Mouse (Mus musculus): Measurements from ENCODE around the gene Lrrc4. TPM values are rescaled to one million over a fixed set of nuclear protein-coding genes. Genes with fewer than 3 reads are reported as not detected.

Lrrc4 gene
- polyA plus RNA-seq, 1 experiment from 2014 or later, result 2.7 TPM

DNA sequence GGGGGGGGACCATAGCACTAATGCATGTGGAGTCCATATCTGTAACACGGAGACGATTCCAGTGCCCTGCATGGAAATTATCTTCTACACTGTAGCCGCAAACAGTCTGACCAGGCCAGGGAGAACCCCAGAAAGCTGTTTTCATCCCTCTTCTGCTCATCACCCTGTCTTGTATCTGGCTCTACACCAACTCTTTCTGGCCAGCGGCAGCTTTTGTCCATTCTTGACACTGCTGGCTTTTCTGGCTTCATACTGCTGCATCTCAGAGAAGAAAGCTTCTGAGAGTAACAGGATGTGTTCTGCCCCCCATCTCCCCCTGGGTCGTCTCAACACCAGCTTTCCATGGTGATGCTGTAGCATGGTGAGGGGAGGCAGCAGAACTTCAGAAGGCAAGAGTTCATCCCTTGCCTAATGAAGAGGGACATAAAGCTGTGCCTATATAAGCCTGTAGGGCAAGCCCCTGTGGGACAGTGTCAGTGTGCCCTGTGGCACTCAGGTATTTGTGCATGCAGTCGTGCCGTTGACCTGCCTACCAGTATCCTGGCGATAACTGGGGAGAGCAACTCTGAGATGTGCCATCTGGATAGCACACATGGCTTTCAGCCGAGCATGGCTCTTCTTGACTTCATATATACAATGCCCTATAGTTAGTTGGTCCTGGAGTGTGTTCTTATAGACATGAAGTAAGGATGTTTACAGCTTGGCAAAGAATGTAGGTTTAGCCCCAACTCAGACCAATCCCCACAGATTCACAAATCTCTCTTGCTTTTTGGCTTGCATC lies 111.0 kb downstream of the Lrrc4 start:
- Histone ChIP-seq H3K4me3 (ENCODE audit: low read depth, low read length) (no peak overlapping the region), H3K27me3 (ENCODE audit: control insufficient read depth, insufficient read depth, low read length) (no peaks in the 10 kb centered on the region), H3K27ac (ENCODE audit: low read depth, low read length) (no peak overlapping the region), H3K9me3 (ENCODE audit: control insufficient read depth, low read length) (no peaks in the 10 kb centered on the region), H3K36me3 (ENCODE audit: control insufficient read depth, insufficient read depth, low read length) (no peaks in the 10 kb centered on the region; the same call in 1 of the 2 replicates), H3K9ac (ENCODE audit: low read length) (no peak overlapping the region), H3K4me1 (ENCODE audit: control insufficient read depth, insufficient read depth, low read length) (no peaks in the 10 kb centered on the region), H3K4me2 (no peak overlapping the region)
- ATAC-seq (ENCODE audit: low FRiP score) (no peak), DNase-seq (ENCODE audit: low spot score, missing footprints) (no peak)
- 92% methylated on average over 9 of the region's 9 CpGs for WGBS

DNA sequence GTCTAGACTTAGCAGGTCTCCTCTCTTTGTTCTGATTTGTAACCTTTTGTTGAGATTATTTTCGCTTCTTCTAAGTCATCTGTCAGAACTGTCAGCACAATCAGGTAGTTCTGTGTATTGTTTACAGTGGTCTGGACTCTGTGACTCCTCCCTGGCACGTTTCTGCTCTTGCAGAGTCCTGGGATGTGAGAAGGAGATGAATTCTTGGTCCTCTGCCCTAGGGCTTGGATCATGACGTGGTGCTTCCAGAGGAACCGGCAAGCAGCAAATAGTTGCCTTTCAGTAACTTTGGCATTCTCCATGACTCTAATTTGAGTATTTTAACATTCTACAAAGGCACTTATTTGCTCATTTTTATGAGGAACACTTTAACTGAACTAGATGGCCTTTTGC lies 113.7 kb downstream of the Lrrc4 start:
- H3K27ac ChIP-seq (ENCODE audit: low read depth, low read length), result no peak overlapping the region

DNA sequence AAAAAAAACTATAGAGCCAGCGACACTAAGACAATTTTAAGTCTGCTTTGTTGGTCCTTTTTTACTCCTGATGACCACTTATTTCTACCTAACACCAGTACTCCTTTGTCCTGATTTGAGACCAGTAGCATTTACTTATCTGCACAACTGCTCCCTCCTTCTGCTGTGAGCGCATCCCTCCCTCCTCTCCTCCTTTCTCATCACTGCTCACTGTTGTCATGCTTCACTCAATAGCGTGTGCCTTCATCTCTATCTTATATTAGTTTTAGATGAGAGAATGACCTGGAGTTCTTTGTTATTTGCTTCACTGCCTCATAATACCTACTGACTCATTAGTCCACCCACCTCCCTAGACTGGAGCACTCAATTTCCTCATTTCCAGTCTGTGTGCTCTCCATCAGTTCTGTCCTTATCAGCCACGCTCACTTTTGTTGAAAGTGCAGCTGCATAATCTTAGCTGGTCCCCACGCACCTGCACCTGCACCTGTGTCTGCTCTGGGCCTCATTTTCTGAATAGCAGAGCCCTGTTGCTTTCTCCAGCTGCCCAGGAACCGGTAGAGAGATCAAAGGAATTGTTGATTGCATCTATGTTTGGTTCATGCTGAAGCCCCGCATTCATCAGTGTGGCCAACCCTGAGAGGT lies 114.2 kb downstream of the Lrrc4 start:
- Histone ChIP-seq H3K9ac (ENCODE audit: low read length) (no peak overlapping the region), H3K9me3 (ENCODE audit: control insufficient read depth, low read length) (no peaks in the 10 kb centered on the region), H3K27me3 (ENCODE audit: control insufficient read depth, insufficient read depth, low read length) (no peaks in the 10 kb centered on the region), H3K4me2 (no peak overlapping the region), H3K4me1 (ENCODE audit: control insufficient read depth, insufficient read depth, low read length) (peaks cover 2% of the 10 kb centered on the region; the same call in 1 of the 2 replicates), H3K4me3 (ENCODE audit: low read depth, low read length) (no peak overlapping the region), H3K36me3 (ENCODE audit: control insufficient read depth, insufficient read depth, low read length) (no peaks in the 10 kb centered on the region), H3K27ac (ENCODE audit: low read depth, low read length) (no peak overlapping the region)
- no peak for DNase-seq (ENCODE audit: low spot score, missing footprints)
- no peak for ATAC-seq (ENCODE audit: low FRiP score)
- WGBS, result 57% methylated on average over 7 of the region's 7 CpGs

More for the DNA sequence above, 113.7 kb downstream of the Lrrc4 start:
- no peak overlapping the region for H3K9ac ChIP-seq (ENCODE audit: low read length)
- ATAC-seq (ENCODE audit: low FRiP score) (no peak), DNase-seq (ENCODE audit: low spot score, missing footprints) (no peak)
- H3K9me3 ChIP-seq (ENCODE audit: control insufficient read depth, low read length), result no peaks in the 10 kb centered on the region
- H3K36me3 ChIP-seq (ENCODE audit: control insufficient read depth, insufficient read depth, low read length), result no peaks in the 10 kb centered on the region
- H3K27me3 ChIP-seq (ENCODE audit: control insufficient read depth, insufficient read depth, low read length), result no peaks in the 10 kb centered on the region
- peaks cover 2% of the 10 kb centered on the region; the same call in 1 of the 2 replicates for H3K4me1 ChIP-seq (ENCODE audit: control insufficient read depth, insufficient read depth, low read length)
- no peak overlapping the region for H3K4me2 ChIP-seq
- 57% methylated on average over 4 of the region's 4 CpGs for WGBS
- H3K4me3 ChIP-seq (ENCODE audit: low read depth, low read length), result no peak overlapping the region

DNA sequence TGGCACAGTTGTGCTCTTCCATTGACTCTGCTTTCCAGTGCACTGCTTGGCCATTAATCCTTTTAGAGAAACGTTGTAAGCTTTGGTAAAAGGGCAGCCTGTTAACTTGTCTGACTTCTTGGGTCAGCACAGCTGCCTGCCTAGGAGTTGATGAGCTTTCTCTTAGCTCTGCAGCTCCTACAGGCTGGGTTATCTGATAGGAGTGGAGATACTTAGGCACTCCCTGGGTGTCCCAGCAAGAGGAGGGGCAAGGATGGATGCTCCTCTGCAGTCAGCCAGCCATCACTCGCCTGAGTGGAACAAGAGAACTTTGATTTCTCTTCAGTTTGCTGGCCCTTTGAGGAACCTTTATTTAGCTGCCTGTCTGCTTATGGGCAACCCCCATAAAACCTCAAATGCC lies 121.5 kb downstream of the Lrrc4 start:
- Histone ChIP-seq H3K9me3 (ENCODE audit: control insufficient read depth, low read length) (no peaks in the 10 kb centered on the region), H3K36me3 (ENCODE audit: control insufficient read depth, insufficient read depth, low read length) (no peaks in the 10 kb centered on the region), H3K4me3 (ENCODE audit: low read depth, low read length) (no peak overlapping the region), H3K27ac (ENCODE audit: low read depth, low read length) (no peak overlapping the region), H3K27me3 (ENCODE audit: control insufficient read depth, insufficient read depth, low read length) (no peaks in the 10 kb centered on the region), H3K4me1 (ENCODE audit: control insufficient read depth, insufficient read depth, low read length) (peaks cover 8% of the 10 kb centered on the region), H3K4me2 (no peak overlapping the region), H3K9ac (ENCODE audit: low read length) (no peak overlapping the region)
- WGBS, result 29% methylated on average over 2 of the region's 2 CpGs
- DNase-seq (ENCODE audit: low spot score, missing footprints) (no peak), ATAC-seq (ENCODE audit: low FRiP score) (peak; percentile 9; the same call in 1 of the 2 replicates)

DNA sequence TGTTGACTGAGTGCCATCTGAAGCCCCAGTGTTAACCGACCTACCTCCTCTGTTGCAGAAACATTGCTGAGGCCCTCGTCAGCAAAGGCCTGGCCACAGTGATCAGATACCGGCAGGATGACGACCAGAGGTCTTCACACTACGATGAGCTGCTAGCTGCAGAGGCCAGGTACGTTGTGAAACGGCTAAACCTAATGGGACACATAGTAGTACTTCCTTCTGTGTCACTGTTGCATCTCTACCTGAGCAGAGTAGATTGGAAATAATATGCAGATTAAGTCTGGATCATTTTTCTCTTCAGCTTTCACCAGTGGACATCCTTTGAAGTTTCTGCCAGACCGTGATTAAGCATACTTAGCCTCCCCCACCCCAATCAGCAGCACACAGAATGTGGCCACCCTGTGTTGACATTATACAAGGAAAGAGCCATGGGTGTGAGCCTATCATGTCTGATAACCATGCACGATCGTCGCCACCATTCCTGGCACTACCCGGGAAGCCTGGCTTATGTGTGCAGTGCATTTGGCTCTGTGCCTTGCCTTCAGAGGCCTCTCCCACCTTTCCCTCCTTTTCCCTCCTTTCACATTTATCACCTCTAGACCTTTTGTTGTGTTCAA lies 124.5 kb downstream of the Lrrc4 start:
- Histone ChIP-seq H3K4me2 (no peak overlapping the region), H3K9me3 (ENCODE audit: control insufficient read depth, low read length) (no peaks in the 10 kb centered on the region), H3K4me1 (ENCODE audit: control insufficient read depth, insufficient read depth, low read length) (peaks cover 8% of the 10 kb centered on the region), H3K9ac (ENCODE audit: low read length) (no peak overlapping the region), H3K36me3 (ENCODE audit: control insufficient read depth, insufficient read depth, low read length) (no peaks in the 10 kb centered on the region), H3K27ac (ENCODE audit: low read depth, low read length) (no peak overlapping the region), H3K27me3 (ENCODE audit: control insufficient read depth, insufficient read depth, low read length) (no peaks in the 10 kb centered on the region), H3K4me3 (ENCODE audit: low read depth, low read length) (no peak overlapping the region)
- DNase-seq (ENCODE audit: low spot score, missing footprints), result no peak
- no peak for ATAC-seq (ENCODE audit: low FRiP score)
- 91% methylated on average over 12 of the region's 12 CpGs for WGBS

DNA sequence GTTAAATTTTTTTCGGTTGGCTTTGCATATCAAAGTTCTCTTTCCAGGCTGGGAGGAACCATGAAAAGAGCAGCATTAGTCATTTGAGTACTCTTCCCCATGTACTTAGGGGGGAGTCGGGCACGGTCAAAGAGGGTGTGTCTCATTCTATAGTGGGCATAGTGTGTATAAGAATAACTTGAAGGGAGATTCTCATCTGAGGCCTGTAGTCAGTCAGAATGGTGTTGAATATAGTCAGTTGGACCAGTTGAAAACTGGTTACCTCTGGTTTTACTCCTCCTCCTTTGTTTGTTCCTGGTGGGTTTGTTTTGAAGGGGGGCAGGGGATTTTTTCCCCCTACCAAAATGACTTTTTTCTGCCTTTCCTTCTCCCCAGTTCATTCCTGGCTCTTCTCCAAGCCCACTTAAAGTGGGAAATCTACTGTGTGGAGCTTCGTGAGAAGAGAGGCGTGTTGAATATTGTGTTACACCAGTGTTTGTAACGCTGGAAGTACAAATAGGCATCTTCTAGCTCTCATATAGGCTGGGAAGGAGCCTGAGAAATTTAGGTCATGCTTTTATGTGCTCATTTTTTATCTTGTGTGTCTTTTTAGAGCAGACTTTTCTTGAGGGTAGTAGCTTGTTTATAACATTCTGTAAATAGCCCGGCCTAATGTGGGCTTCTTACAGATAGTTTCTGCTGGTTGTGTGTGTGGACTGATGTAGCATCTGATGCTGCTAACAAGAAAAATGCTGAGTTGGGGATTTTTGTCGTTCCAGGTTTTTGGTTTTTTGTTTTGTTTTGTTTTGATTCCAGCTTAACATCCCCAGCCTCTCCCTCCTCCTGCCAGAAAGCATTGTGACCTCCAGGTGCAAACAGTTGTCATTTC lies 125.2 kb downstream of the Lrrc4 start:
- no peak overlapping the region for H3K4me3 ChIP-seq (ENCODE audit: low read depth, low read length)
- no peak overlapping the region for H3K9ac ChIP-seq (ENCODE audit: low read length)
- DNase-seq (ENCODE audit: low spot score, missing footprints) (no peak), ATAC-seq (ENCODE audit: low FRiP score) (no peak)
- no peak overlapping the region for H3K4me2 ChIP-seq
- H3K27me3 ChIP-seq (ENCODE audit: control insufficient read depth, insufficient read depth, low read length), result no peaks in the 10 kb centered on the region
- 88% methylated on average over 8 of the region's 8 CpGs for WGBS
- peaks cover 8% of the 10 kb centered on the region for H3K4me1 ChIP-seq (ENCODE audit: control insufficient read depth, insufficient read depth, low read length)
- no peaks in the 10 kb centered on the region for H3K36me3 ChIP-seq (ENCODE audit: control insufficient read depth, insufficient read depth, low read length)
- no peaks in the 10 kb centered on the region for H3K9me3 ChIP-seq (ENCODE audit: control insufficient read depth, low read length)
- no peak overlapping the region for H3K27ac ChIP-seq (ENCODE audit: low read depth, low read length)

DNA sequence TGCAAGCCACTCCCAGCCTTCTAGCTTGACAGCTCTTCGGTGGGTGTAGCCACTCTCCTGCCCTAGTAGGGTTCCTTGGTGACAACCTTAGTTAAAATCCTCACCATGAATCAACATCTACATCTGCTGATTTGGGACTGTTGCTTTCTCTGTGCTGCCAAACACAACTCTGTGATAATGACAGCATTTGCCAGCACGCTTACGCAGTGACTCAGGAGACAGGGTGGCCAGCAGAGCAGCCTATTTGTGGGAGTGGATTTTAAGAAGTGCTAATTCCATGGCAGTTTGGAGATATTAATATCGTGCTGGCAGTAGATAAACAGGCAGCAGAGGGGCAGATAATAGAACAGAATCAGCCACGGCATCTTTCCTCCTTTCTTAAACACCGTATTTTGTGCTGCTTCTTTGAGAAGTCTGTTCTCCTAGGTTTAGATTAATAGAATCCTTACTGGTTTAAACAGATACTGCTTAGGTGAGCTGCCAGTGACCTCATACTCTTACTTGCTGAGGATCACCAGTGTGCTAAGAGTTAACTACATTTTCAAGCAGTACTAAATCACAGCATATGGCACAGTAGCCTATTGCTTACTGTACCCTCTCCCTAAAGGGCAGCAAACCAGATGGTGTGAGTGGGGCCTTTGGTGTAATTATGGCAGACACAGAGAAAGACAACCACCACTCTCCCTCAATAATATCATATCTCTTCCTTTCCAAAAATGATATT lies 126.0 kb downstream of the Lrrc4 start:
- Histone ChIP-seq H3K4me2 (no peak overlapping the region), H3K27me3 (ENCODE audit: control insufficient read depth, insufficient read depth, low read length) (no peaks in the 10 kb centered on the region), H3K36me3 (ENCODE audit: control insufficient read depth, insufficient read depth, low read length) (no peaks in the 10 kb centered on the region), H3K4me3 (ENCODE audit: low read depth, low read length) (no peak overlapping the region), H3K9ac (ENCODE audit: low read length) (no peak overlapping the region), H3K9me3 (ENCODE audit: control insufficient read depth, low read length) (no peaks in the 10 kb centered on the region), H3K27ac (ENCODE audit: low read depth, low read length) (no peak overlapping the region), H3K4me1 (ENCODE audit: control insufficient read depth, insufficient read depth, low read length) (peaks cover 8% of the 10 kb centered on the region)
- WGBS, result 85% methylated on average over 6 of the region's 6 CpGs
- DNase-seq (ENCODE audit: low spot score, missing footprints) (no peak), ATAC-seq (ENCODE audit: low FRiP score) (no peak)

DNA sequence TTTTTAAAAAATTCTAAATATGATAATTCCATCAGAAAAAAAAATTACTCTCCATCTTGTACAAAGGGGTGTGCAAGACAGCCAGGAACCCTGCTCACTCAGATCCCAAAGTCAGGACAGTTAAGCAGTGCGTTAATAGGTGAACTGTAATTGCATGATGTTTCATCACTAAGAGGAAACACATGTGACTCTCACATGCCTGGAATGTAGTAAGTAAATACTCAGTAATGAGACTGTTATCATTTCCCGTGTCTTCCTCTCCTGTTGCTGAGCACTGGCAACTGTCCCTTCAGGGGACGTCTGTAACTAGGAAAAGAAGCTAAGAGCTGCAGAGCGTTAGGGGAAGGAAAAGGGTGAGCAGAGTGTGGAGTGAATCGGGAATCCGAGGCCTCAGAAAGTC lies 126.9 kb downstream of the Lrrc4 start:
- H3K4me3 ChIP-seq (ENCODE audit: low read depth, low read length), result no peak overlapping the region
- H3K36me3 ChIP-seq (ENCODE audit: control insufficient read depth, insufficient read depth, low read length), result no peaks in the 10 kb centered on the region
- 66% methylated on average over 6 of the region's 6 CpGs for WGBS
- DNase-seq (ENCODE audit: low spot score, missing footprints) (no peak), ATAC-seq (ENCODE audit: low FRiP score) (no peak)
- no peak overlapping the region for H3K27ac ChIP-seq (ENCODE audit: low read depth, low read length)
- no peak overlapping the region for H3K4me2 ChIP-seq
- H3K27me3 ChIP-seq (ENCODE audit: control insufficient read depth, insufficient read depth, low read length), result no peaks in the 10 kb centered on the region
- H3K4me1 ChIP-seq (ENCODE audit: control insufficient read depth, insufficient read depth, low read length), result peaks cover 2% of the 10 kb centered on the region
- H3K9me3 ChIP-seq (ENCODE audit: control insufficient read depth, low read length), result no peaks in the 10 kb centered on the region
- H3K9ac ChIP-seq (ENCODE audit: low read length), result no peak overlapping the region

Measured in midbrain, embryonic 11.5 days (tissue).